Mouse (Mus musculus) olfactory bulb, adult 2 months (tissue): ENCODE data around the gene Tspan18.

Experiments used
- CTCF ChIP-seq: fragments of 200-500 bp; IDR thresholded peaks from 2 replicates; pipeline ENCODE4 v1.5.1; 2012; ENCODE audit warnings: low read depth, mild to moderate bottlenecking, low read length, moderate library complexity; ENCODE audit not compliant: insufficient read depth
- POLR2A ChIP-seq: fragments of 200-500 bp; IDR thresholded peaks from 2 replicates; pipeline ENCODE4 v1.6.1; 2012; ENCODE audit warnings: mild to moderate bottlenecking, low read depth, low read length, moderate library complexity; ENCODE audit not compliant: insufficient read depth

- TF ChIP-seq POLR2A (no peak), CTCF (no peak)
These were observed 106.4 kb downstream of the Tspan18 start for GRCm38 (mm10) chr2:93227713-93228479.
